Mouse (Mus musculus) urinary bladder, adult 18-20 months (tissue): ENCODE measurements around the gene Scrn3.

Source experiments
- DNase-seq, 2 experiments: peaks; one replicate each; pipeline ENCODE4 v3.0.0; 2022; ENCODE audit warnings: low spot score in 2 of 2, mixed read lengths in 2 of 2

Gene Scrn3

DNA sequence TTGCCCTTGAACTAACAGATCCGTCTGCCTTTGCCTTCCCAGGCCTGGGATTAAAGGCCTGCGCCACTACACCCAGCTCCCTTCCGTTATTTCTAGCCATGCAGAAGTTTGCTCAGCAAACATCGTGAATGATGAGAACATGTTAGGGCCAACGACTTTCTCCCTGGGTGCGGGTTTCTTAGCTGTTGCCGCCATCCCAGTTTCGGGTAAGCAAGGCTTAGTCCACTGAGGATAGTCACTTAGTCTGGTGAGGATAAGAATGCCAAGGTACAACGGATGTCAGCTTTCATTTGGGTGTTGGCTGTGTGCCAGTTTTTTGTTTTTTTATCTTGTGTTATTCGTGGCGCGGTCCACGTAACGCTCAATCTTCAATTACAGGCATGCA is 708 bp downstream of the Scrn3 start:
- DNase-seq, result peak; percentile 33 to 37

DNA sequence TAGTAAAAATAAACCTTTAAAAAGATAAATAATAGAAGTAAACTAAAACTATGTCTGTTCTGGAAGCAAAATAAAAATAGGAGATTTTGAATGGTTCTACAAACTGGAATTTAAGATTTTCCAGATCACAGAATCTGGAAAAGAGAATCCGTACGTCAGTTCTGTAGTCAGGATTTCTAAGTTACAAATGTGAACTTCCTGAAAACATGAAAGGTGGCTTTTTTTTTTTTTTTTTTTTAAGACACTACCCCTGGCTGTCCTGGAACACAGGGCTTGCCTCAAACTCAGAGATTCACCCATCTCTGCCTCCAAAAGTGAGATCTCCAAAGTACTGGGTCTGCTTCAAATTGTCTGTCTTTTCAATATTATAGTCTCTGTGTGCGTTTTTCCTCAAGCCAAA is 1.9 kb downstream of the Scrn3 start:
- DNase-seq, result no peak

DNA sequence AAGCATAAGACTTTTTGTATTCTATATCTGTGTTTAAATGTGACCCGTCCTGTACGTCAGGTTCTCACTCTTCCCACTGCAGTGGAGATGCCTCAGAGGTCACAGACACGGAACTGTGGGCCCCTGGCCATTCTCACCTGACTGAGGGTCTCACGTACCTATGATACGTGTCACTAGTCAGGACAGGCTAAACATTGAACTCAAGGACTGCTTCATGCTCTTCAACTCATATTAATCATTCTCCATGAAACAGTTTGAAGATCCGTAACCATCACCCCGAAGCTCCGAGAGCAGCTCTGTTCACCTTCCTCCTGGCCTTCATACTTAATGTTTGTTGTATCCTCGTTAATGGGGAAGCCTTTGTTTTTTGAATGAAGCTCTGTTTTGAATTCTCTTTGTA is 5.0 kb downstream of the Scrn3 start:
- DNase-seq, result no peak

DNA sequence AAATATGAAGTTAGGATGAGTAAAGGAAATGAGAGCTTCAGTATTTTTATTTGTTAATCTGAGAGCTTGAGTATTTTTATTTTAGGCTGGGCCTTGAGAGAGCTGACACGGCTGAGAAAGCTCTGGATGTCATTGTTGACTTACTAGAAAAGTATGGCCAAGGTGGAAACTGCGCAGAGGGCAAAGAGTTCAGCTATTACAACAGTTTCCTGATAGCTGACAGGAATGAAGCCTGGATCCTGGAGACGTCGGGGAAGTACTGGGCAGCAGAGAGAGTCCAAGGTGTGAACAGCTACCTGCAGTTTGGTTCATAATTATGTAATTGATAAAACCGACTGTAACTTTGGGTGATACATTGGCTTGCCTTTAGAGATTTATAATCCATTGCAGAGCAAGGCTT is 6.8 kb downstream of the Scrn3 start:
- no peak for DNase-seq

DNA sequence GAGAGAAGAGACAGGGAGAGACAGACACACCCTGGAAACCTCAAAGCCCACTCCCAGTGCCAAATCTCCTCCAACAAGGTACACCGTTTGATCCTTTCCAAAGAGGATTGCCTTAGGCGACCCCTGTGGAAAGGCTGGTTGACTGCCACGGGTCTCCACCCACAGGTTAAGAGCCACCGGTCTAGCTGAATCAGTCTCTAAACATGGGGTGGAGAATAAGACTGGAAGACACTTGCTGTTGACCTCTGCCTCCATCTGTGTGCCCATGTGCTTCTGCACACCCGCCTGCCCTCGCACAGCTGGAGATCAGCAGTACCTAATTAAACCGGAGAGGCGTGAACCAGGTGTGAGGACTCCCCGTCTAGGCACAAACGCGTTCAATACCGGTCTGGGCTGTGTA is 10.6 kb downstream of the Scrn3 start:
- no peak for DNase-seq

DNA sequence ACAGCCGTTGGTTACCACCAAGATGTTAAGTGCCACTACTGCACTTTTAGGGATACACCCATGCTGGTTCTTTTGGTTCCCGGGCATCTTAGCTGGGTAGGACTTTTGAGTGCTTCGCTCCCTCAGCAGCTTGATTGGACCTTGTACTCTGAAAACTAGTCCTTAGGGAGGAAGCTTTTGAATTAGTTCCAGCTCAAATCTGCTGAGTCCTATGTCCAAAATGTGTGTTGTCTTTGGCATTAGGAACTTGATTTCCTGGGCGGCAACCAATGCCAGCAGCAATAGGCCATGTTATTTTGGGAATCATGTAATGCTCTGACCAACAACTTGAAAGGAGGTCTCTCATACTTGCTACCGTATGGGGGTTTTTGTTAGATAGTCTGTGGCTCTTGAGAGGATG is 13.5 kb downstream of the Scrn3 start:
- no peak for DNase-seq

DNA sequence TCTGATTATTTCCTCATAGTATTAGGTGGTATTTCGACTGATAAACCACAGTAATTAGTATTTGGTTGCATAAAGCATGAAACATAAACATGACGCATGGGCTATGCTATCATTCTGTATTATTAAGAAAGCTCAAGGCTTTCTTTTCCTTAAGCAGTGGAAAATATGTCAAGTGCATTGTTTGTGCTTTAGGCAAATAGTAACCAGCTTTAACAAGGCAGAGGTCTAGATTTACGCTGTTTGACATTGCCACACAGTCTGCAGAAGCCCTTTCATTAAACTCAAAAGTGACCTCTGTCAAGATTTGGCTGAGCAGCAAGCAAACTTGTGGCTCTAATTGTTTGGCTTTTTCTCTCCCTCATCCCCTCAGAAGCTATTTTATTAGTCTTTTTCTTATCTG is 23.5 kb downstream of the Scrn3 start:
- DNase-seq, result no peak

DNA sequence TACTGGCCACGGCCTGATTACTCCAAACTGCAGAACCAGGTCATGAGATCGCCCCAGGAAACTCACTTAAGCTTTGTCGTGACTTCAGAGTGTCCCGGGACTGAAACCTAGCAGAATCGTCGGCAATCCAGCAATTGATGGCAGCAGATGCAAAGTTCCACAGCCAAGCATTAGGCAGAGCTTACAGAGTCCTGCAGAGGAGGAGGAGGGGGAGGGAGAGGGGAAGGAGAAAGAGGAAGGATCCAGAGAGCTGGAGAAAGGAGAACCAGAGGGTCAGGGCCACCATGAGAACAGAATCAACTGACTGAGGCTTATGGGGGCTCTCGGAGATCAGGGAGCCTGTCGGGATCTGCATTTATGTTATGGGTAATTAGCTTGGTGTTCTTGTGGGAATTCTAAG is 26.0 kb downstream of the Scrn3 start:
- no peak for DNase-seq

DNA sequence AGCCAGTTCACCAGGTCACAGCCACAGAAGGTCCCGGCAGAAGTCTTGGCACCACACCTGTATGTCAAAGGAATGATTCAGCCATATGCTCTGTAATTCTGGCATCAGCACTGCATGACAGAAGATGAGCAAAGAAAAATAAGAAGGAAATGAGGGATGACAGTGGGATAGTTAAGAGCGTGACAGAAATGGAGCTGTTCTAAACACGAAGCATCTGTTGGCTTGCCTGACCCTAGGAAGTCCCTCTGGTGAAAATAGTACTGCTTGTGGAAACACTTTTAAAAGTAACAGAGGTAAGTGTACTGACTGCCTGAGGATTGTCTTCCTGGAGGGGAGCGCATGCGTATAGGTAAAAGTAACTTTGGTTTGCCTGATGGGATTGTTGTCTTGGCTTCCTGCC is 31.3 kb downstream of the Scrn3 start:
- no peak for DNase-seq

DNA sequence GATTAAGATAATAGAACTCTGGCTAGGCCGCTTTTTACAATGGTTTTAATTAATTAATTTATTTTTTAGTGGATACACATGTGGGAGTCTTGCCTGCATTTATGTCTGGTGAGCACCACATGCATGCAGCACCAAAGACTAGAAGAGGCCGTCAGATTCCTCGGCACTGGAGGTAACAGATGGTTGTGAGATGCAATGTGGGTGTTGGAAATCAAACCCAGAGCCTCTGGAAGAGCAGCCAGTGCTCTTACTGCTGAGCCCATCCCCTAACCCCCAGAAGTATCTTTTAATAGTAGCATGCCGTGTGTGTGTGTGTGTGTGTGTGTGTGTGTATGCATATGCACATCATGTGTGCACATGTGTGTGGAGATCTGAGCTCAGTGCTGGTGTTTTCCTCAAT is 32.8 kb downstream of the Scrn3 start:
- DNase-seq, result no peak

DNA sequence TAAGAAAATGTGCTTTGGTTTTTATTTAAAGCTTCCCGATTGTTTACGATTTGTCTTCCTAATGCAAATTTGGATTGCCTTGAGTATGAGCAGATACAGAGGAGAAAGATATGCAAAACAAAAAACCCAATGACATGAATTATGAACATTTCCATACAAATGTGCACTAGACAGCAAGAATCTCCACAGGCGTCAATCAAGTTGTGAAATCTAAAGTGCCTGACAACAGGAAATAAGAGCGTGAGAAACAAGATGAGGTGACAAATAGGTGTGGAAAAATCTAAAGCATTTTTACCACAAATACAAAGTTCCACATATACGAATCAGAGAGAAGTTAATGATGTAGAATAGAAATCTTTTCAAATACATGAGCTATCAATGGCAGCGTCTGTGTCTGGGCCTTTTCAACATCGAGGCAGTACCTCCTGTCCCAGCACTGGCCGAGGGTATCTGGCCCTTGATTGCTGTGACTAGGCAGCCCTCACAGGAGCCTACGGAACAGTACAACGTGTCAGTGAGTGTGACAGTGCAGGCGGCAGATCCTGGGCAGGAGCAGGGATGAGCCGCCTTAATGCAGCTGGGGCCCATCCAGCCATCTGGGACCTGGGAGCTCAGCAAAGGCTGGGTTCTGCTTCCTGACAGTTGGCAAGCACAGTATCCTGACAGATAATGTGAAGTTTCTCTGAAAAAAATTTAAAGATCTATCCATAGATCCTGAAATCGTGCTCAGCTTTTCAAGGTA is 34.1 kb downstream of the Scrn3 start:
- DNase-seq, result no peak

DNA sequence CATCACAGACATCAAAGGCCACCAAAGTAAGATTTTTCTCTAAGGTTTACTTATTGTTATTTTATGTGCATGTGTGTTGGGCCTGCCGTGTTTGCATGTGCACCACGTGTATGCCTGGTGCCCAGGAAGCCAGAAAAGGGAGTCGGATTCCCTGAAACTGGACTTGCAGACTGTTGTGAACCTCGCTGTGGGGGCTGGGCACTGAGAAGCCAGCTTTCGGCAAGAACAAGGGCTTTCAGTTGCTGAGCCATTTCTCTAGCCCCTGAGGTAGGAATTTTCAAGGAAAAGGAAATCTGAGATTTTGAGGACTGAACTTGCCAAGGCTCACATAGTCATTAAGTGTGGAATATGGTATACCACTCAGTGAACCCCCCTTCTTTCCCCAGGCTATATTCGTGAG is 34.7 kb downstream of the Scrn3 start:
- DNase-seq, result no peak

DNA sequence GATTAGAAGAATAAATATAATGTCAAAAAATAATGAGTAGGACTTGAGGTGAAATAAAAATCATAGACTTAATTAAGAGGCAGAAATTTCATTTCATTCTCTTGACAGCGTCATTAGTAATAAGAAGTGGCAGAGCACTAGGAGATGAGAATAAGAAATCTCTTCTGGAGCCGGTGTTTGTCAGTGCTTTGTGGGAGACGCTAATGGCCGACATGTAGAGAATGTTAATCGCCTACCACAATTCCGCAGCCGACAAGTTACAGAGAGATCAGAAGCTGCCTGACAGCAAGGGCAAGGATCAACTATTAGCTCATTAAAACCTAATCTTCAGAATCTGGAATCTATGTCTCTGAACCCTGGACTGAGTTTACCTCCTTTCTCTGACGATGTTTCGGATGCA is 35.4 kb downstream of the Scrn3 start:
- DNase-seq, result no peak

DNA sequence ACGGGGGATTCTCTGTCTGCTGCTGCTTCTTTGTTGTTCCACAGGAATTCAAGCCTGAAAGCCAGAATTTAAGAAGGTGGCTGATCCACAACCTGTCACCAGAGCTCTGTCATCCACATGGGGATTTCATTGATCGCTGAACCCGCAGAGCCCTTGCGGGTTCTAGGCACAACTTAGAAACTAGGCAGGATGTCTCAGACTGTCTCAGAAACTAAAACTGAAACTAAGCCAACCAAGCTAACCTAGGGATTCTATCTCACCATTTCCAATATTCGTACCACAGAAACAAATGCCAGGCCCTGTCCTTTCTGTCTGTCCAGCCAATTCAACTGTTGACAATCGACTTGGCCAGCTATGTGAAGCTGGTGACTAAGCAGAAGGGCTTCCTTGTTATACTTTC is 35.8 kb downstream of the Scrn3 start:
- no peak for DNase-seq

DNA sequence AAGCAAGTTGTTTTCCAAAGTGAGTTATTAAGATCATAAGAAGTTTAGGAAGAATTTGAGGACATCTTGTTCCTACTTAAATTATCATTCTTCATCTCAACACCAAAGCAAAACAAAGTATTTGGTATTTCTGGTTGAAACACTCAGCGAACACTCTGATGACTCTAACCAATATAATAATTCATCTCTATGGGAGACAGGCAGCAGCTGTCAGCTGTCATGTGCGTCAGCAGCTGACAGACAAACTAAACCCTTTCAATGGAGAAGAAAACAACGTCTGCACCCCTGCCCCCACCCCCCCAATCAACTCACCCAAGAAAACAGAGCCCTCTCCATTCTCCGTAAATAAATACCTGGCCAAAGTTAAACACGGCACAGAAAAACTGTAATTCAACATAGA is 39.1 kb downstream of the Scrn3 start:
- no peak for DNase-seq

DNA sequence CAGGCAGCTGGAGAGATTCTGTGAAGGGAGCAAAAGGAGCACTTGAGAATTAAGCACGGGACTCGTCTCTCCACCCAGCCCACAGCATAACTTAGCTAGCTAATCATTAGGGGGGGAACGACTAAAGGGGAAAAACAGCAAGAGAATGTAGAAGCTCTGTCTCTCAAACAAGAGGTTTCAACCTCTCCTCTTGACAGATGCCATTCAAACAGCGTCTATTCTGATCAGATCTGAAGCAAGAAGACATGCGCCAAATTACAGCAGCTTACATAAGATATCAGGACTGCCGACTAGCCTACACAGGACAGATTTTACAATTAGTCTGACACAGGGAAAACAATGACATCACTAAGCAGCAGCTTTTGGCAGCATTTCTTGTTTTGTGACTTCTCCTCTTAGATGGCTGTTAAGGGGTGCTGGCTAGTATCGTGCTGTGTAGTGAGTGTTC is 39.5 kb downstream of the Scrn3 start:
- DNase-seq, result no peak

DNA sequence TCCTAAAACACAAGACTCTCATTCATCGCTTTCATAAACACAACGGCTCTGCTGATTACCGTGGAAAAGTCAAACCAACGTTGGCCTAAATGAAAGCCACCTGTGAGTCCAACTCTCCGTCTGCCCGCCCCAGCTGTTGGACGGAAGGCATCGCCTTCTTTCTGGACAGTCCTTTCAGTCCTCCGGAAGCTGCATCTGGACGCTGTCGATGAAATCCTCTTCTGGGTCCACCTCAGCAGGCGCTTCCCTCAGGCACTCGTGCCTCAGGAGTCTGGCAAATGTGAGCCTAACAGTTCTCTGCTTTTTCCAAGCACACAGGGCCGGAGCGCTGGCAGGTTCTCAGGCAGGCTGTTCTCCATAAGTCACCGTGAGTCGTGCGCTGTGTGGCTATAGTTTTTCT is 44.6 kb downstream of the Scrn3 start:
- no peak for DNase-seq

DNA sequence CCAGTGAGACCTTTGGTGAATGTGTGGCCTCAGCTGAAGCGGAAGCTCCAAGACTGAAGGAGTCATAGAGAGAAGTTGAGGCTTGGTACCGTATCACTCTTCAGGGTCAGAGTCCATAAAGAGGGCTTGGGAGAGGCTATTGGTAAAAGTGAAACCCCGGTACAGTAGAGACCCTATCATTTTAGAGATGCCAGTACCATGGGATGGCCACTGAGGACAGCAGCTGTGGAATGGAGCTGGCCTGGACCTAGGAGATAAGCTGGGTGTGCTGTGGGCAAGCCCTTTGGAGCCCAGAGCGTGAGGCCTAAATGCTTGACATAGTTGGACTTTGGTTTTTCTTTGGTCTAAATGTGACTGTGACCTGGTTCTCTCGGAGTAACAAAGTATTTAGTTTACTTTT is 47.5 kb downstream of the Scrn3 start:
- DNase-seq, result no peak

DNA sequence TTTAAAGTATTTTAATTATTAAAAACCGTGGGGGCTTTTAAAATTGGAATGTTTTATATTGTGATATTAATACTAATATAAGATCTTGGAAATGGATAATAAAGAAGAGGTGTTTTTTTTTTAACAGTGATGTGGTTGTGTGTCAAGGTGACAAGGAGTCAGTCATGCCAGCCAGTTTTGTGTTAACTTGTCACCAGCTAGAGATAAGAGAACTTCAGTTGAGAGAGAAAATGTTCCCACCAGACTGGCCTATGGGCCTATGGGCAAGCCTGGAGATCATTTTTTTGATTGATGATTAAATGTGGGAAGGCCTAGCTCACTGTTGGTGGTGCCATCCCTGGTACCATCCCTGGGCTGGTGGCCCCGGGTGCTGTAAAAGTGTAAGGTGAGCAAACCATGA is 48.1 kb downstream of the Scrn3 start:
- no peak for DNase-seq

DNA sequence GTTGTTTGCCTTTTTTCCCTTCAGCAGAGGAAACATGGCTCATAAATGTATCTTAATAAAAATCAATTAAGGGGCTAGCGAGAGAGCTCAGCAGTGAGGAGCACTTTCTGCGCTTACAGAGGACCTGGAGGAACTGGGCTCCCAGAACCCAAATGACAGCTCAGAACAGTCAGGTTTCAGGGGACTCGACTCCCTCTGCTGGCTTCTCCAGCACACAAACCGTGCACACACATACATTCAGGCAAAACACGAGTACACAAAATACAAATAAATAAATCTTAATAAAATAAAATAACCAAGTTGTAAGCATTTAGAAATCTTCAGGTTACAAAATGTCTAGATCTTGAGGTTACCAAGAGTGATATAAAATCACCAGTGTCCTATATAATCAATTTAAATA is 51.0 kb downstream of the Scrn3 start:
- DNase-seq, result no peak

DNA sequence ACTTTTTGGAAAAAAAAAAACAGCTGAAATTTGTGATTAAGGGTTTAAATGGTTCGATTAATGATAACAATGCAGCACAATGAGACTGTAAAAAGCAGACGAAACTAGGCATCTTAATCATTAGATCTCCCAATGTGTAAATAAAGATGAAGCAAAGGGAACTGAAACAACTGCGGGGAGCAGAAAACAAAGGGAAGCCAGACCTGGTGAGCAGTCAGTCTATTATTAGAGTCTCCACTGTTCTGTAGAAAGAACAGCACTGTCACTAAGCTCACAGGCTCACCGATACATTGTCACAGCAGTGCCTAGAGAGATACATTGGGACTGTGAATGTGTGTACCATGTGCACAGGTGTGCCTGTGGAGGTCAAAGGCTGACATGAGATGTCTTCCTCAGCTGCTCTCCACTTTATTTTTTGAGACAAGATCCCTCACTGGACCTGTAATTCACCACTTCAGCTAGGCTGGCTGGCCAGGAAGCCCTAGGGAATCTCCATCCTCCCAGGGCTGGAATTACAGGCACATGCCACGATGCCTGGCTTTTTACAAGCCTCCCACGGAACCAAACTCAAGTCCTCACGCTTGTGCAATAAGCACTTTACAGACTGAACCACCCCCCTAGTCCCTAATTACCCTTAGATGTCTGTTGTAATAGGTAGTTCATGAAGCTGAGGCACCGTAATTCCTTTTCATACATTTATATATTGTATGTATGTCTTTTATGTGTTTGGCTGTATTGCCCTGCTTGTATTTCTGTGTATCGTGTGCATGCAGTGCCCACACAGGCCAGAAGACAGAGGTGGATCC is 59.3 kb downstream of the Scrn3 start:
- DNase-seq, result no peak

DNA sequence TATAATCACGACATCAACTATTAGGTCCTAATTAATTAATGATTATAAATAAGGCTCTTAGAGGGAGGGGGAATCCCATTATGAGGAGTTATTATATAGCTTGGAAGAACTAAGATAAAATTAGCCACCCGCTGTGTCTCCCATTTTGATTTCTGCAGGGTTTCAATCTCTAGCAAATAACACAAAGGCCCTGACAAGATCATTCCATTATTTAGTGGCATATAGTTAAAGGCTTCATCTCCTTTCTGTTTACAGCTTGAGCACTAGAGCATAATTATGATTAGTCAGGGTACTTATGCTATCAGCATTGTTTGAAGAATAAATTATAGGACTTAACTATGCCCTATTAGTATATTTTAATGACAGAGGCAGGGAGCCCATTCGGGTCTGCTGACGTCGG is 65.9 kb downstream of the Scrn3 start:
- no peak for DNase-seq

DNA sequence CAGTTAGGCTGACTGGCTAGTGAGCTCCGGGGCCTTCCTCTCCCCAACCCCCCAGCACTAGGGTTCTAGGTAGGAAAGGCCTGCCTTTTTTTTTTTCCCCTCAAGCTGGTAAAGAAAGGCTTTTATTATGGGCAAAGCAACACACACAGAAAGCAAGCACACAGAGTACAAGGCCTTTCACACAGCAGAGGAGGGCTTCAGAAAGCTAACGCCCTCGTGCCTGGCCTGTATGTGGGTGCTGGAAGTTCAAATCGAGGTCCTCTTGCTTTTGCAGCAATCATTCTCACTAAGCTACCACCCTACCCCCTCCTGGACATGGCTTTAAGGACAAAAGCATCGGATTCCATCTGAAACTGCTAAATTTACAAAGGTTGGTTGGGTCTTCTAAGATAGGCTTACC is 67.3 kb downstream of the Scrn3 start:
- DNase-seq, result no peak
